Mouse (Mus musculus): ENCODE results near the gene Gm15155. TPM values are rescaled to one million over a fixed set of nuclear protein-coding genes. Genes with fewer than 3 reads are reported as not detected.
"Not testable (repeated sequence)": the region's sequence is repeated elsewhere in the genome, so short reads cannot be mapped to it uniquely, and the experiment has no call there.

The Gm15155 gene
- polyA plus RNA-seq (2012; rRNA removed) = not detected in 2 replicates

GRCm38 (mm10) chrX:155624341-155624841, at the start of gene Gm15155:
Gm15155 (plus strand) TSS chrX:155624741.
- WGBS = 12% methylated on average over 19 of the region's 19 CpGs
- no peak for DNase-seq (ENCODE audit: low read depth, low spot score)

GRCm38 (mm10) chrX:155579791-155580190, 44.8 kb upstream of the Gm15155 start:
- DNase-seq (ENCODE audit: low read depth, low spot score) = no peak

GRCm38 (mm10) chrX:155584586-155584985, 40.0 kb upstream of the Gm15155 start:
- 75% methylated on average over 2 of the region's 2 CpGs for WGBS
- DNase-seq (ENCODE audit: low read depth, low spot score) = no peak

- 68% methylated on average over 3 of the region's 3 CpGs for WGBS
- no peak for DNase-seq (ENCODE audit: low read depth, low spot score)
Measured at GRCm38 (mm10) chrX:155591490-155591889, 33.1 kb upstream of the Gm15155 start.

- no peak for DNase-seq (ENCODE audit: low read depth, low spot score)
- WGBS = 52% methylated on average over 2 of the region's 2 CpGs
Measured at GRCm38 (mm10) chrX:155592467-155592866, 32.1 kb upstream of the Gm15155 start.

- 74% methylated on average over 1 of the region's 1 CpGs for WGBS
- DNase-seq (ENCODE audit: low read depth, low spot score) = no peak
Measured at GRCm38 (mm10) chrX:155594685-155595084, 29.9 kb upstream of the Gm15155 start.

GRCm38 (mm10) chrX:155596390-155596789, 28.2 kb upstream of the Gm15155 start:
- no peak for DNase-seq (ENCODE audit: low read depth, low spot score)

- DNase-seq (ENCODE audit: low read depth, low spot score) = no peak
- WGBS = 83% methylated on average over 2 of the region's 2 CpGs
Measured at GRCm38 (mm10) chrX:155601196-155601595, 23.3 kb upstream of the Gm15155 start.

GRCm38 (mm10) chrX:155622527-155622926, 2.0 kb upstream of the Gm15155 start:
- 21% methylated on average over 24 of the region's 24 CpGs for whole genome bisulfite sequencing
- no peak for DNase-seq (ENCODE audit: low read depth, low spot score)

GRCm38 (mm10) chrX:155622961-155623599, 1.5 kb upstream of the Gm15155 start:
- 24% methylated on average over 48 of the region's 69 CpGs for WGBS
- DNase-seq (ENCODE audit: low read depth, low spot score) = no peak

GRCm38 (mm10) chrX:155623701-155624281, 750 bp upstream of the Gm15155 start, which contains the start of gene Ptchd1:
Ptchd1 (minus strand) TSS chrX:155623814.
- 19% methylated on average over 26 of the region's 34 CpGs for WGBS
- DNase-seq (ENCODE audit: low read depth, low spot score) = no peak

- no peak for DNase-seq (ENCODE audit: low read depth, low spot score)
- 8% methylated on average over 14 of the region's 15 CpGs for WGBS
Measured at GRCm38 (mm10) chrX:155624895-155625294, 354 bp downstream of the Gm15155 start.

- DNase-seq (ENCODE audit: low read depth, low spot score) = no peak
- WGBS = 17% methylated on average over 13 of the region's 13 CpGs
Measured at GRCm38 (mm10) chrX:155625671-155626196, 1.2 kb downstream of the Gm15155 start.

GRCm38 (mm10) chrX:155643975-155644374, 19.4 kb downstream of the Gm15155 start:
- 4% methylated on average over 1 of the region's 1 CpGs for WGBS

GRCm38 (mm10) chrX:155645975-155646374, 21.4 kb downstream of the Gm15155 start:
- no peak for DNase-seq (ENCODE audit: low read depth, low spot score)
- 81% methylated on average over 3 of the region's 3 CpGs for WGBS

More at GRCm38 (mm10) chrX:155643975-155644374, 19.4 kb downstream of the Gm15155 start:
- DNase-seq (ENCODE audit: low read depth, low spot score) = no peak

- 91% methylated on average over 1 of the region's 1 CpGs for WGBS
- DNase-seq (ENCODE audit: low read depth, low spot score) = no peak
Measured at GRCm38 (mm10) chrX:155657971-155658370, 33.4 kb downstream of the Gm15155 start.

- not testable (repeated sequence) for DNase-seq (ENCODE audit: low read depth, low spot score)
- 81% methylated on average over 1 of the region's 1 CpGs for WGBS
Measured at GRCm38 (mm10) chrX:155690440-155690839, 65.9 kb downstream of the Gm15155 start.

GRCm38 (mm10) chrX:155724157-155724556, 99.6 kb downstream of the Gm15155 start:
- WGBS = 63% methylated on average over 3 of the region's 3 CpGs
- DNase-seq (ENCODE audit: low read depth, low spot score) = no peak

- WGBS = 52% methylated on average over 1 of the region's 1 CpGs
- DNase-seq (ENCODE audit: low read depth, low spot score) = no peak
Measured at GRCm38 (mm10) chrX:155728387-155728786, 103.8 kb downstream of the Gm15155 start.

- DNase-seq (ENCODE audit: low read depth, low spot score) = no peak
- 76% methylated on average over 1 of the region's 1 CpGs for WGBS
Measured at GRCm38 (mm10) chrX:155888118-155888517, 263.6 kb downstream of the Gm15155 start.

- DNase-seq (ENCODE audit: low read depth, low spot score) = no peak
- WGBS = 71% methylated on average over 1 of the region's 1 CpGs
Measured at GRCm38 (mm10) chrX:155900040-155900439, 275.5 kb downstream of the Gm15155 start.
